Mouse (Mus musculus) stomach, embryonic 14.5 days (tissue): ENCODE results near the gene Crtc3. TPM values are rescaled to one million over a fixed set of nuclear protein-coding genes. Genes with fewer than 3 reads are reported as not detected.

Experiments
- ATAC-seq: fragments of 200-750 bp; cut with Nextera tagmentation; 2 replicates; pipeline ENCODE4 v1.8.0; 2017; ENCODE audit warnings: low read depth, moderate TSS enrichment; ENCODE audit not compliant: insufficient number of reproducible peaks, insufficient read depth, low FRiP score
- H3K27ac ChIP-seq: fragments of 300-500 bp; sonication (generic); 2 replicates; pipeline ENCODE4 v1.5.1; 2014; ENCODE audit warnings: mild to moderate bottlenecking, low read length, moderate library complexity, mixed read lengths
- H3K27me3 ChIP-seq: fragments of 300-500 bp; sonication (generic); 2 replicates; pipeline ENCODE4 v1.6.1; 2014; ENCODE audit warnings: low read length, control low read depth, mixed read lengths; ENCODE audit not compliant: control insufficient read depth, insufficient read depth
- H3K36me3 ChIP-seq: fragments of 300-500 bp; sonication (generic); 2 replicates; pipeline ENCODE4 v1.6.1; 2014; ENCODE audit warnings: mild to moderate bottlenecking, control low read depth, low read length, moderate library complexity, mixed read lengths; ENCODE audit not compliant: control insufficient read depth, insufficient read depth
- H3K4me1 ChIP-seq: fragments of 300-500 bp; sonication (generic); 2 replicates; pipeline ENCODE4 v1.6.1; 2014; ENCODE audit warnings: low read length, control low read depth, mixed read lengths; ENCODE audit not compliant: control insufficient read depth, insufficient read depth
- H3K4me2 ChIP-seq: fragments of 300-500 bp; sonication (generic); replicated peaks from 2 replicates; pipeline ENCODE4 v1.6.1; 2014; ENCODE audit warnings: low read depth, low read length, control low read depth
- H3K4me3 ChIP-seq: fragments of 300-500 bp; sonication (generic); 2 replicates; pipeline ENCODE4 v1.5.1; 2014; ENCODE audit warnings: low read depth, low read length, control low read depth
- H3K9ac ChIP-seq: fragments of 300-500 bp; sonication (generic); replicated peaks from 2 replicates; pipeline ENCODE4 v1.6.1; 2014; ENCODE audit warnings: low read depth, mild to moderate bottlenecking, control low read depth, low read length, moderate library complexity, mixed read lengths
- H3K9me3 ChIP-seq: fragments of 300-500 bp; sonication (generic); 2 replicates; pipeline ENCODE4 v1.6.1; 2016; ENCODE audit warnings: low read depth, low read length, control low read depth; ENCODE audit not compliant: control insufficient read depth
- WGBS: fragments of 180-500 bp; shearing (Covaris S2); extraction: QIAGEN DNeasy Blood & Tissue Kit; methylation state at CpG from one replicate; pipeline ENCODE4 v1.1.7; 2014; 5-methylcytosine and 5-hydroxymethylcytosine counted together
- polyA plus RNA-seq: library from polyadenylated mRNA; unstranded; fragments of >200 nt; fragmentation: Nextera tagmentation; extraction: Ambion mirVana; gene quantifications from 2 replicates; pipeline ENCODE4 v1.2.1, GENCODE M21; 2014

Crtc3 gene
- polyA plus RNA-seq, 1 experiment from 2014 or later, result 29.3 TPM

DNA sequence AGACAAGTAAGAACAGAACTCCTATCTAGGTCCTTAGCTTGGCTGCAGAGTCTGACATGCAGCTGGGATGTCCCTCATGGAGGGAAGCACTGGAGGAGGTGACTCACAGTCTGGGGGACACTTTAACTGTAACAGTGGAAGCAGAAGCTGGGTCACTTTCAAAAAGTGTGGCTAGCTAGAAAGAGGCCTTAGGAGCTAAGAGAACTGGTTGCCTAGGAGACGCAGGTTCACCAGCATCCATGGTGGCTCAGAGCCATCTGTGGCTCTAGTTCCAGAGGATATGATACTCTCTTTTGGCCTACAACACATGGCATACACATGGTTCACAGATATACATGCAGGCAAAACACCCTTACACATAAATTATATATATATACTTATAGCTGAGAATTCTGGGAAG, 86.1 kb downstream of the Crtc3 start:
- H3K27ac ChIP-seq, result no peak overlapping the region
- 90% methylated on average over 1 of the region's 1 CpGs for WGBS
- H3K4me1 ChIP-seq, result no peaks in the 10 kb centered on the region
- H3K36me3 ChIP-seq, result peaks cover 10% of the 10 kb centered on the region; the same call in 1 of the 2 replicates
- no peak overlapping the region for H3K9ac ChIP-seq
- no peak overlapping the region for H3K4me3 ChIP-seq
- ATAC-seq, result no peak
- H3K9me3 ChIP-seq, result no peaks in the 10 kb centered on the region
- no peak overlapping the region for H3K4me2 ChIP-seq
- H3K27me3 ChIP-seq, result no peaks in the 10 kb centered on the region

DNA sequence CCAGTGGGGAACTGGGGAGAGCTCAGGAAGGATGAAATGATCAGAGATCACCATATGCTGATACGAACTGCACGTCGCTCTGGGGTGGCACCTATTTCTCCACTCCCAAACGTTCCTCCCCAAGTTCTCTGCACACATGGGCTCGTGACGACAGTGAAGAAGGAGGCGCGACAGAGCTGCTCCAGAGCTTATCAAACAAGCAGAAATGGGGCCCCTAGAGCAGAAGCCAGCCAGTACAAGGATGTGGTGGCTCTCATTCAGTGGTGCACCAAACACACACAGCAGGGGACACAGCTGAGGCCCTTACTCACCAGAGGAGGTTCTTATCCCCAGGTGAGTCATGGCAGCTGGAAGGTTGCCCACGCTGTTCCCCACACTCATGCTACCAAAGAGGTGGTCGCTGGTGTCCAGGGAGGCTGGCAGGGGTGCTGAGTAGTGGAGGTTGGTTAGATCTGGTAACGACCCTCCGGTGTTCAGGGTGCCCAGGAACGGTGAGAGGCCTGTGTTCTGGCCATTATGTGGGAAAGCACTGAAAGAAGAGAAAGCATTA, 90.2 kb downstream of the Crtc3 start:
- no peak overlapping the region for H3K27ac ChIP-seq
- ATAC-seq, result no peak
- H3K9me3 ChIP-seq, result no peaks in the 10 kb centered on the region
- WGBS, result 88% methylated on average over 13 of the region's 13 CpGs
- H3K36me3 ChIP-seq, result peaks cover 18% of the 10 kb centered on the region; the same call in 1 of the 2 replicates
- no peak overlapping the region for H3K4me3 ChIP-seq
- H3K9ac ChIP-seq, result no peak overlapping the region
- no peaks in the 10 kb centered on the region for H3K27me3 ChIP-seq
- no peak overlapping the region for H3K4me2 ChIP-seq
- H3K4me1 ChIP-seq, result no peaks in the 10 kb centered on the region

DNA sequence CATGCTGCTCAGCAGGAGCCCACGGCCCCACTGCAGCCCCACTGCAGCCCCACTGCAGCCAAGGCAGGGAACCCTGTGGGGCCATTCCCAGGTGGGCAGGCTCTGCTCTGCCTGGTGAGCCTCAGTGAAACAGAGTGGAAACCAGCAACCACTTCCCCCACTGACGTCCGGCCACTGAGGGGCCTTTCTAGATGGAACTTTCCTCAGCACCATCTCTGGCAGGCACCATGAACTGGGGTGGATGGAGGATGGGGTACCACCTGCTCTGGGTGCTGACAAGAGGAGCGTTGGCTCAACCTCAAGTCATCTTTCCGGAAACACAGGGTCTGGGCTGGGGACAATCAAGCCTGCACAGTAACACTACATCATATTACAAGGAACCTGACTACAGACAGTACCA, 90.8 kb downstream of the Crtc3 start:
- Histone ChIP-seq H3K9me3 (no peaks in the 10 kb centered on the region), H3K4me3 (no peak overlapping the region), H3K27ac (no peak overlapping the region), H3K27me3 (no peaks in the 10 kb centered on the region), H3K4me2 (no peak overlapping the region), H3K9ac (no peak overlapping the region), H3K4me1 (no peaks in the 10 kb centered on the region), H3K36me3 (peaks cover 19% of the 10 kb centered on the region; the same call in 1 of the 2 replicates)
- ATAC-seq, result no peak
- WGBS, result 93% methylated on average over 5 of the region's 5 CpGs

DNA sequence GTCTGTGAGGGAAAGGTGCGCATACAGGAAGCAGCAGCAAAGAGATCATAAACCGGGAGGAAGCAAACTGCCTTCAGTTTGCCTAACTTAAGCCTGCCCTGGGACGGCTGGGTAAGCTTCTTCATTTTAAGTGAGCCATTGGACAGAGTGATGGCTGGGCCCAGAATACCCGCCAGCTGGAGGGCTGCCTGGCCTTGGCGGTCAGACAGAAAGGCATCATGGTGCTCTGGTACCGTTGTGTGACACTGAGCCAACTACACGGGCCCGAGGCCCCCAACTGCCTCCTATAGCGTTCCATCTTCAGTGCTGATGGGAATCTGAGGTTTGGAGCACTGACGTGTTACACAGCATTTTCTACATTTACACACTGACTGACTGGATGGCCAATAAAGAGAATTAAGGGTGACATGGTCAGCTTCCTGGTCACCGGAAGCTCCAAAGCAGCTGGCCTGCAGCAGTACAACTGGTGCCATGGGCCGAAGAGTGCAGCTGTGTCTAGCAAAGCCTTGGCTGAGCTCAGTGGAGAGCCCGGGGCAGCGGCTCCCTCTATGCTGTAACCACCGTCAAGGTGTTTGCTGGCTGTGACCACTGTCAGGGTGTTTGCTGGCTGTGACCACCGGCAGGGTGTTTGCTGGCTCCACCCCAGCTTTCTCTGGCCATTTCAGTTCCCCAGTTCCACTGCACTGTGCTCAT, 99.5 kb downstream of the Crtc3 start:
- Histone ChIP-seq H3K4me1 (peaks cover 11% of the 10 kb centered on the region), H3K4me2 (no peak overlapping the region), H3K27me3 (no peaks in the 10 kb centered on the region), H3K27ac (no peak overlapping the region), H3K36me3 (peaks cover 36% of the 10 kb centered on the region), H3K9ac (no peak overlapping the region), H3K4me3 (no peak overlapping the region), H3K9me3 (no peaks in the 10 kb centered on the region)
- 90% methylated on average over 16 of the region's 16 CpGs for WGBS
- ATAC-seq, result no peak

DNA sequence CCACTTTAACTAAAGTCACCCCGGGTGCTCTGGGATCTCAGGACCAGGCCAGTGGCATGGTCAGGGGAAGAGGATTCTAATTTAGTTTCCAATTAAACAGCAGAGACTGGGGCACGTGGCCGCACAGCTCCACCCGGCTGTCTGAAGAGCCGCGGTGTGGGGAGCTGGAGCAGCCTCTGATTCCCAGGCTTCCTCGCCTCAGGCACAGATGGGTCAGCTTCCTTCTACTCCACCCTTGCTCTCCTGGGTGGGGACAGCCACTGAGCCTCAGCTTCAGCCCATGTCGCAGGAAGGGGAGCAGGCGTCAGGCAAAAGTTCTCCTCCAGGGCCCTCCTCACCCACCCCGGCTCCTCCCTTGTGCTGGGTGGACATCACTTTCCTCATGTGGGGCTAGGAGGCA, 101.0 kb downstream of the Crtc3 start:
- no peaks in the 10 kb centered on the region for H3K9me3 ChIP-seq
- WGBS, result 19% methylated on average over 10 of the region's 10 CpGs
- peaks cover 29% of the 10 kb centered on the region for H3K36me3 ChIP-seq
- peak; percentile 4; the same call in 1 of the 2 replicates for ATAC-seq
- H3K4me1 ChIP-seq, result peaks cover 13% of the 10 kb centered on the region
- no peak overlapping the region for H3K4me3 ChIP-seq
- peak overlapping the region; percentile 31 for H3K4me2 ChIP-seq
- no peaks in the 10 kb centered on the region for H3K27me3 ChIP-seq
- no peak overlapping the region for H3K9ac ChIP-seq
- no peak overlapping the region for H3K27ac ChIP-seq

DNA sequence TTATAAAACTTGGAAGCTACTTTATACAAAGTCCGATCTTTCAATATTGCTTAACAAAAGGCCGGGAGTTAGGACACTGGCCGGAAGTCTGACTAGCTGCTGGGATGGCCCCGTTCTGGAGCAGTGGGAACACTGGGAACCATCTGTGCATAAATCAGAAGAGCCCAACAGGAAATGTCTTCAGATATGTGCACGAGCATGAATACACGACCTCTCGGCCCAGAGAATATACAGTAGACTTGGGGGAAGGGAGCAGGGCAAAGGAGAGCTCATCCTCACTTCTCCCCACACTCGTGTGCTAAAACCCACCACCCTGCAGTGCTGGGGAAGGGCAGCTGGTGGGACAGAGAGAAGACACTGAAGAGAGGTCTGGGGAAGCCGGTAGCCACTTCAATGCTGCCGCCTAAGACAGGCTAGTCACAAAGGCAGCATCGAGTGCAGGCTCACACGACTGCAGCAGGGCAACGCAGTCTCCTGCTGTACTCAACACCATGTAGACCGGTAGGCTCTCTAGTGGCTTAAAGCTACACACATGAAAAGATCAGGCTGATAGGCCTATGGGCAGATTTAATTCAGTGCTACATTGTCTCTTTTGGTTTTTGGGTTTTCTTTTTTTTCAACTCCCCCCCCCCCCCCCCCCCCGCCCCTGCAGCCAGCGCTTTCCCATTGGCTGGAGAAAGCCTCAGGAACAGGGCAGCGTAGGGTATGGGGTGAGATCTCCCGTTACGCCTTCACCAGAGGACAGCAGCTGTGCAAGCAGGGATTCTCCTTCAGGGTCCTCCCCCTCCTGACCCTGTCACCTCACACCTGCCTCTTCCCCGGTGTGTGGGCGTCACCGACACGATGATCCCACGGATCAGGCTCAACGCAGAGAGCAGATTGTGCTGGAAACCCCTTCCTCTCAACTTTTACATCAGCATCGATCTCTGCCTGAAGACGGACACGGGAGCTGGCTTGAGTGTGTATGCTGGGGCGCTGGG, 101.7 kb downstream of the Crtc3 start:
- WGBS, result 17% methylated on average over 27 of the region's 29 CpGs
- H3K9ac ChIP-seq, result no peak overlapping the region
- no peak overlapping the region for H3K4me3 ChIP-seq

DNA sequence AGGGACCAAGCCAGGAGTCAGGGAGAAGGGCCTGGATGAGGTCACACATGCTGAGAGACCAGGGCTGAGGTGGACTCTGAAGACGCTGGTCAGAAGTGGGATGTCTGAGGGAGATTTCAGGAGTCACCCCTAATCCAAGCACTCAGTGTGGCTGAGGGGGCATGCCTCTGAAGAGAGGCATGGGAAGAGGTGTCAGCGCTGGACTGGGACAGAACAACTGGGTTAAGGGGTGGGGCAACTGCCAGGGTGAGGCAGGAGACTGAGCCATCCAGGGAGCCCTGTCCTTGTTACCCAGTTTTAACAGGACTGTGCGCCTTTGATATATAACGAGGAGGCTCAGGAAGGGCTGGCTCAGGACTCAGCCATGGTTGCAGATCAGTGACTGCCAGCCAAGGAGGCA, 102.5 kb downstream of the Crtc3 start:
- ATAC-seq, result no peak
- Histone ChIP-seq H3K4me3 (no peak overlapping the region), H3K9me3 (no peaks in the 10 kb centered on the region), H3K4me2 (no peak overlapping the region), H3K36me3 (peaks cover 15% of the 10 kb centered on the region), H3K27ac (no peak overlapping the region), H3K9ac (no peak overlapping the region), H3K4me1 (peaks cover 13% of the 10 kb centered on the region), H3K27me3 (no peaks in the 10 kb centered on the region)
- WGBS, result 68% methylated on average over 4 of the region's 4 CpGs

More for the DNA sequence above, 101.7 kb downstream of the Crtc3 start:
- ATAC-seq, result peak; percentile 15; the same call in 1 of the 2 replicates
- Histone ChIP-seq H3K27me3 (no peaks in the 10 kb centered on the region), H3K9me3 (no peaks in the 10 kb centered on the region), H3K36me3 (peaks cover 23% of the 10 kb centered on the region), H3K4me1 (peaks cover 13% of the 10 kb centered on the region), H3K27ac (0 out of 2 replicates have a peak overlapping the region, but pooled peaks have one; percentile 27), H3K4me2 (peak overlapping the region; percentile 31)

DNA sequence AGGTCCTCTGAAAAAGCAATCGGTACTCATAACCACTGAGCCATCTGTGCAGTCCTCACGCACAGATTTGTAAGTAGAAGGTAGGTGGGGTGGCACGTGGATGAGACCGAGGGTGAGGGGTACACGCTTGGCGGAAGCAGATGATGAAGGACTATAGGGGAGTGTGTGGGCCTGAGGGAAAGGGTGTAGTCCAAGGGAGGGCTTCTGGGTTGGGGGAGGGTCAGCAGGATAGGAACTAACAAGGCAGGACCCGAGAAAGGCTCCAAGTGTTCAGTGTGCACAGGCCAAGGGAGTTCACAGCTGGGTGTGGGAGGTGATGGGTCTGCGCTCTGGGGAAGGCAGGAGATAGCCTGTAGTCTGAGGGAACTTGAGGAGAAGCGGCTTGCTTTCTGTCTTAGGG, 103.3 kb downstream of the Crtc3 start:
- no peak overlapping the region for H3K27ac ChIP-seq
- ATAC-seq, result no peak
- 83% methylated on average over 9 of the region's 9 CpGs for WGBS
- no peak overlapping the region for H3K4me2 ChIP-seq
- peaks cover 13% of the 10 kb centered on the region for H3K4me1 ChIP-seq
- H3K27me3 ChIP-seq, result no peaks in the 10 kb centered on the region
- peaks cover 12% of the 10 kb centered on the region for H3K36me3 ChIP-seq
- no peaks in the 10 kb centered on the region for H3K9me3 ChIP-seq
- no peak overlapping the region for H3K4me3 ChIP-seq
- H3K9ac ChIP-seq, result no peak overlapping the region
